ENCODE assay signal across 8 mouse cellular contexts in the genomic region with DNA sequence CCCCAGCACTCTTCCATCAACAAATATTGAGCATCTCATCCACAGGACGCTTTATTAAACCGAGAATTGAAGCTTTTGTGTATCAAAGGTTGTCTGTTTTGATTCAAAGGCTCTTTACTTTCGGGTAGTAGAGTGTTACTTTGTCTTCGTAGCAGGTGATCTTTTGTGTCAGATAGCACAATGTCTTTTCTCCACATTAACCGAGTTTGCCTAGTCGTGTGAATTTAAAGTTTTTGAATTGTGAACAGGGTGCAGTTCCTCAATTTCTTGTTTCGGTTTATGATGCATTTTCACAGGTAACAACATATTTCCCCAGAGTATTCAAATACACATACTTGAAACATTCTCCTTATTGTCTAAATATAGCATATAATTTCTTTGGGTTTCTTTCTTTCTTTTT. TPM values are rescaled to one million over a fixed set of nuclear protein-coding genes. Genes with fewer than 3 reads are reported as not detected.
A peak's percentile ranks its signal among the peaks of the same experiment; 100 is the strongest.
DNase-seq lines count a peak whose midpoint lies in the region; ATAC-seq and TF ChIP-seq lines count a peak whose summit lies in the region.

No protein-coding gene starts in this region.

- no peaks in the 10 kb centered on the region for H3K27me3 ChIP-seq in spleen, adult 2 months (ENCODE audit: control insufficient read depth, insufficient read depth, low read length)
- H3K27me3 ChIP-seq in intestine, postnatal 0 days (replicated peaks; ENCODE audit: control insufficient read depth, insufficient read depth, low read length), result no peaks in the 10 kb centered on the region
- H3K27me3 ChIP-seq in stomach, embryonic 14.5 days (ENCODE audit: control insufficient read depth, insufficient read depth, low read length), result no peaks in the 10 kb centered on the region

- no peak for TF ChIP-seq CTCF in spleen, adult 2 months (IDR thresholded peaks at IDR 0.05; ENCODE audit: extremely low read depth, insufficient read depth, insufficient read length, insufficient replicate concordance)
- no peak for TF ChIP-seq CTCF in intestine, postnatal 0 days (IDR thresholded peaks at IDR 0.05; ENCODE audit: low read depth)

- H3K9me3 ChIP-seq in intestine, postnatal 0 days (ENCODE audit: control insufficient read depth), result no peaks in the 10 kb centered on the region
- no peaks in the 10 kb centered on the region for H3K9me3 ChIP-seq in stomach, embryonic 14.5 days (ENCODE audit: control insufficient read depth, low read depth, low read length)

- H3K36me3 ChIP-seq in spleen, adult 2 months (ENCODE audit: control insufficient read depth, insufficient read depth, low read length), result no peaks in the 10 kb centered on the region
- no peaks in the 10 kb centered on the region for H3K36me3 ChIP-seq in intestine, postnatal 0 days (ENCODE audit: control insufficient read depth, insufficient read depth)
- H3K36me3 ChIP-seq in stomach, embryonic 14.5 days (ENCODE audit: control insufficient read depth, insufficient read depth, low read length), result no peaks in the 10 kb centered on the region

- H3K9ac ChIP-seq in intestine, postnatal 0 days (ENCODE audit: low read depth, low read length), result peak overlapping the region; percentile 97
- peak overlapping the region; percentile 96; the same call in 1 of the 2 replicates for H3K9ac ChIP-seq in stomach, embryonic 14.5 days (replicated peaks; ENCODE audit: low read depth, low read length)

- H3K4me1 ChIP-seq in spleen, adult 2 months (ENCODE audit: control insufficient read depth, insufficient read depth, insufficient read length), result peaks cover 6% of the 10 kb centered on the region
- peaks cover 6% of the 10 kb centered on the region for H3K4me1 ChIP-seq in intestine, postnatal 0 days (replicated peaks; ENCODE audit: control insufficient read depth, insufficient read depth, low read length)
- H3K4me1 ChIP-seq in stomach, embryonic 14.5 days (ENCODE audit: control insufficient read depth, insufficient read depth, low read length), result no peaks in the 10 kb centered on the region

- peak overlapping the region; percentile 72 for H3K4me2 ChIP-seq in intestine, postnatal 0 days (replicated peaks; ENCODE audit: low read depth)
- peak overlapping the region; percentile 55 for H3K4me2 ChIP-seq in stomach, embryonic 14.5 days (replicated peaks; ENCODE audit: low read depth, low read length)

- peak overlapping the region; percentile 83 for H3K4me3 ChIP-seq in spleen, adult 2 months (ENCODE audit: extremely low read depth, insufficient read depth, insufficient read length)
- H3K4me3 ChIP-seq in intestine, postnatal 0 days (ENCODE audit: low read depth, low read length), result peak overlapping the region; percentile 98
- peak overlapping the region; percentile 90 for H3K4me3 ChIP-seq in stomach, embryonic 14.5 days (ENCODE audit: low read depth, low read length)

- TF ChIP-seq POLR2A in spleen, adult 2 months (IDR thresholded peaks at IDR 0.05; ENCODE audit: low read depth, low read length), result no peak

- H3K27ac ChIP-seq in spleen, adult 2 months (ENCODE audit: insufficient read depth, low read length), result peak overlapping the region; percentile 65; the same call in 1 of the 2 replicates
- no peak overlapping the region for H3K27ac ChIP-seq in intestine, postnatal 0 days (ENCODE audit: low read depth, low read length)
- no peak overlapping the region for H3K27ac ChIP-seq in stomach, embryonic 14.5 days (ENCODE audit: low read length)

- no peak for ATAC-seq in CD4-positive, CD25-positive, alpha-beta regulatory T cell, adult 4 months
- ATAC-seq in intestine, postnatal 0 days, result no peak
- ATAC-seq in stomach, embryonic 14.5 days (ENCODE audit: insufficient number of reproducible peaks, insufficient read depth, low FRiP score, low read depth), result no peak

- DNase-seq in CD4-positive, CD25-positive, alpha-beta regulatory T cell, adult 2 months (ENCODE audit: low read depth, low spot score), result peak; percentile 29
- peak in 1 of 2 experiments; percentile 35 for DNase-seq in spleen, adult 2 months (ENCODE audit: low read depth in 1 of 2, low spot score in 2 of 2)
- no peak for DNase-seq in spleen, postnatal 10 days (ENCODE audit: low spot score in 2 of 2)
- DNase-seq in left cerebral cortex, adult 9 months (ENCODE audit: low spot score in 2 of 2), result no peak
- no peak for DNase-seq in adrenal gland, postnatal 36 days

- 1% methylated on average over 7 of the region's 7 CpGs for WGBS in spleen, adult 2 months
- 11% methylated on average over 7 of the region's 7 CpGs for WGBS in intestine, postnatal 0 days
- 11% methylated on average over 7 of the region's 7 CpGs for WGBS in stomach, embryonic 14.5 days

RNA-seq across cellular contexts. Expression of gene Peli1, which starts 1.5 kb away (rescaled TPM):
- 10 to 100 TPM; 72.2 to 96.4 TPM for polyA plus RNA-seq in CD4-positive, CD25-positive, alpha-beta regulatory T cell, adult 4 months (2017; shearing (Covaris generic))
- polyA plus RNA-seq in spleen, adult 2 months (2012; rRNA removed), result 25.2 and 60.5 TPM in 2 replicates
- polyA plus RNA-seq in intestine, postnatal 0 days (2015; fragmentation: Nextera tagmentation; extraction: Ambion mirVana), result 27.1 and 27.2 TPM in 2 replicates
- polyA plus RNA-seq in stomach, embryonic 14.5 days (2014; fragmentation: Nextera tagmentation; extraction: Ambion mirVana), result 38.8 and 44.0 TPM in 2 replicates
- total RNA-seq in adrenal gland, postnatal 36 days (2021), result 10 to 100 TPM; 16.4 to 19.8 TPM
